Mouse (Mus musculus) embryonic facial prominence, embryonic 11.5 days (tissue): ENCODE data around the gene 9430097D07Rik. TPM values are rescaled to one million over a fixed set of nuclear protein-coding genes. Genes with fewer than 3 reads are reported as not detected.
A peak's percentile ranks its signal among the peaks of the same experiment; 100 is the strongest.

Source experiments
- ATAC-seq: fragments of 200-750 bp; cut with Nextera tagmentation; replicated peaks from 2 replicates; pipeline ENCODE4 v1.8.0; 2017; ENCODE audit warnings: low read depth; ENCODE audit not compliant: insufficient number of reproducible peaks, low FRiP score, low TSS enrichment
- DNase-seq: peaks from one replicate; pipeline ENCODE4 v3.0.0-alpha.2; 2015; ENCODE audit warnings: low spot score
- H3K27ac ChIP-seq: fragments of 300-500 bp; sonication (generic); replicated peaks from 2 replicates; pipeline ENCODE4 v1.5.1; 2014; ENCODE audit warnings: mild to moderate bottlenecking, low read depth, low read length, control low read depth
- H3K27me3 ChIP-seq: fragments of 300-500 bp; sonication (generic); 2 replicates; pipeline ENCODE4 v1.6.1; 2014; ENCODE audit warnings: mild to moderate bottlenecking, low read length, moderate library complexity, mixed read lengths; ENCODE audit not compliant: control insufficient read depth, insufficient read depth
- H3K36me3 ChIP-seq: fragments of 300-500 bp; sonication (generic); replicated peaks from 2 replicates; pipeline ENCODE4 v1.6.1; 2014; ENCODE audit warnings: low read depth, mild to moderate bottlenecking, low read length, moderate library complexity, mixed read lengths; ENCODE audit not compliant: control insufficient read depth, insufficient read depth
- H3K4me1 ChIP-seq: fragments of 300-500 bp; sonication (generic); 2 replicates; pipeline ENCODE4 v1.6.1; 2014; ENCODE audit warnings: low read length, mixed read lengths; ENCODE audit not compliant: control insufficient read depth, insufficient read depth
- H3K4me2 ChIP-seq: fragments of 300-500 bp; sonication (generic); 2 replicates; pipeline ENCODE4 v1.6.1; 2014; ENCODE audit warnings: low read depth, mild to moderate bottlenecking, control low read depth, low read length, moderate library complexity
- H3K4me3 ChIP-seq: fragments of 300-500 bp; sonication (generic); 2 replicates; pipeline ENCODE4 v1.5.1; 2014; ENCODE audit warnings: low read depth, low read length, control low read depth
- H3K9ac ChIP-seq: fragments of 300-500 bp; sonication (generic); replicated peaks from 2 replicates; pipeline ENCODE4 v1.6.1; 2014; ENCODE audit warnings: mild to moderate bottlenecking, control low read depth, low read length
- H3K9me3 ChIP-seq: fragments of 300-500 bp; sonication (generic); replicated peaks from 2 replicates; pipeline ENCODE4 v1.6.1; 2016; ENCODE audit warnings: mild to moderate bottlenecking, low read length, inconsistent platforms, mixed read lengths; ENCODE audit not compliant: control insufficient read depth
- WGBS: fragments of 180-500 bp; shearing (Covaris S2); extraction: QIAGEN DNeasy Blood & Tissue Kit; methylation state at CpG from one replicate; pipeline ENCODE4 v1.1.7; 2014; 5-methylcytosine and 5-hydroxymethylcytosine counted together
- polyA plus RNA-seq: library from polyadenylated mRNA; unstranded; fragments of >200 nt; fragmentation: Nextera tagmentation; extraction: Ambion mirVana; gene quantifications from 2 replicates; pipeline ENCODE4 v1.2.1, GENCODE M21; 2014

The 9430097D07Rik gene
- polyA plus RNA-seq, 1 experiment from 2014 or later: 0.36 TPM

- Histone ChIP-seq H3K4me3 (no peak overlapping the region), H3K4me2 (no peak overlapping the region), H3K27me3 (no peaks in the 10 kb centered on the region), H3K9ac (no peak overlapping the region), H3K36me3 (no peaks in the 10 kb centered on the region), H3K4me1 (no peaks in the 10 kb centered on the region), H3K27ac (no peak overlapping the region), H3K9me3 (no peaks in the 10 kb centered on the region)
- WGBS: 87% methylated on average over 13 of the region's 13 CpGs
- DNase-seq (no peak), ATAC-seq (0 out of 2 replicates have a peak, but pooled peaks have one; percentile 70)
Observed at GRCm38 (mm10) chr2:32524536-32525031, 50.9 kb downstream of the 9430097D07Rik start.

Other genes starting within 250 kb of the 9430097D07Rik start
- gene Ciz1, start 223.4 kb downstream of the 9430097D07Rik start, polyA plus RNA-seq: 41.1 and 46.0 TPM in 2 replicates
- 31.0 and 35.3 TPM in 2 replicates for gene Dnm1, start 222.3 kb downstream of the 9430097D07Rik start, polyA plus RNA-seq
- gene 1110008P14Rik, start 193.7 kb downstream of the 9430097D07Rik start, polyA plus RNA-seq: 41.3 and 41.5 TPM in 2 replicates
- 0.95 and 1.2 TPM in 2 replicates for gene Lcn2, start 187.4 kb downstream of the 9430097D07Rik start, polyA plus RNA-seq
- 31.7 and 33.0 TPM in 2 replicates for gene Ptges2, start 179.8 kb downstream of the 9430097D07Rik start, polyA plus RNA-seq
- 5.0 and 6.0 TPM in 2 replicates for gene Naif1, start 125.2 kb downstream of the 9430097D07Rik start, polyA plus RNA-seq
- gene Slc25a25, start 124.2 kb downstream of the 9430097D07Rik start, polyA plus RNA-seq: 20.6 and 21.7 TPM in 2 replicates
- gene Fam102a, start 40.4 kb downstream of the 9430097D07Rik start, polyA plus RNA-seq: 10.2 and 11.7 TPM in 2 replicates
- 97.1 and 100 TPM in 2 replicates for gene Dpm2, start 4.8 kb downstream of the 9430097D07Rik start, polyA plus RNA-seq
- gene Pip5kl1, start 887 bp downstream of the 9430097D07Rik start, polyA plus RNA-seq: 2.3 and 3.3 TPM in 2 replicates
- gene St6galnac4, start 11.4 kb upstream of the 9430097D07Rik start, polyA plus RNA-seq: 20.3 and 22.8 TPM in 2 replicates
- gene St6galnac6, start 24.0 kb upstream of the 9430097D07Rik start, polyA plus RNA-seq: 6.3 and 6.8 TPM in 2 replicates
- gene Ak1, start 46.1 kb upstream of the 9430097D07Rik start, polyA plus RNA-seq: 13.7 and 16.6 TPM in 2 replicates
- 19.2 and 22.6 TPM in 2 replicates for gene Eng, start 70.9 kb upstream of the 9430097D07Rik start, polyA plus RNA-seq
- gene Fpgs, start 128.5 kb upstream of the 9430097D07Rik start, polyA plus RNA-seq: 15.6 and 16.3 TPM in 2 replicates
- gene Cdk9, start 137.4 kb upstream of the 9430097D07Rik start, polyA plus RNA-seq: 79.2 and 89.8 TPM in 2 replicates
- 21.1 and 22.2 TPM in 2 replicates for gene Sh2d3c, start 145.4 kb upstream of the 9430097D07Rik start, polyA plus RNA-seq
- 0.31 and 0.75 TPM in 2 replicates for gene 6330409D20Rik, start 165.3 kb upstream of the 9430097D07Rik start, polyA plus RNA-seq
- gene Tor2a, start 181.6 kb upstream of the 9430097D07Rik start, polyA plus RNA-seq: 47.8 and 54.3 TPM in 2 replicates
- 0.24 TPM in 1 of 2 replicates, not detected in the other for gene Ttc16, start 199.9 kb upstream of the 9430097D07Rik start, polyA plus RNA-seq
- gene Ptrh1, start 200.1 kb upstream of the 9430097D07Rik start, polyA plus RNA-seq: 3.8 and 5.7 TPM in 2 replicates
- gene Cfap157, start 208.7 kb upstream of the 9430097D07Rik start, polyA plus RNA-seq: 0.21 TPM in 1 of 2 replicates, not detected in the other